Comparison of ENCODE assay signal across 33 mouse cellular contexts in the genomic region with DNA sequence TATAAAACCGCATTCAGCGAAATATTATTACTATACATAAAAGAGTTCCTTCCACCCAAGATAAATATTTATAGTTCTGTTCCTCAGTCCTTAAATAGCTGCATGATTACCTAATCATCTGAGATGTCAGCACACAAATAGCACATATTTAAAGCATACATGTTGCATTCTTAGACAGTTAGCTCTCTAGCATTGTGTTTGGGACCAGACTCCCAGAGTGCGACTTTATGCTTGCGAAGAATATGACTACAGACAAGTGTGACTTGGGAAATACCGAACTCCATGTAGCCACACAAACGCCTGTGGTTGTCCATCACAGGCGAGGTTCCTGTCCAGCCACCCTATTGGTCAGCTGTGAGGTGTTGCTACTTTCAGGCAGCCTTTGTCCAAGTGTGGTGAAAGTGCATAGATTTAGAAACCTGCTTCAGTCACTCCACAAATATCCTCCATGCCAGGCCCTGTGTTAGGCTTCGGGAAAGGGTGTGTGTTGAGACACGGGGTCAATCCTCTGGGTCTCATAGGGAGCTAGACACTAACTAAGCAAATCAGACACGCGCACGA. TPM values are rescaled to one million over a fixed set of nuclear protein-coding genes. Genes with fewer than 3 reads are reported as not detected.
A peak's percentile ranks its signal among the peaks of the same experiment; 100 is the strongest.
DNase-seq lines count a peak whose midpoint lies in the region; ATAC-seq and TF ChIP-seq lines count a peak whose summit lies in the region.
"Had no signal": no experiment of that assay in that cellular context is flagged by ENCODE, and none has a peak within 500 bp of the region (broad histone marks: within the 10 kb centered on the region; RNA-seq: fewer than 3 reads in every experiment).

No protein-coding gene starts in this region.

- no peak overlapping the region for H3K9ac ChIP-seq in heart, embryonic 13.5 days
- no peak overlapping the region for H3K9ac ChIP-seq in liver, adult 2 months (ENCODE audit: low read depth, low read length)
- H3K9ac ChIP-seq: embryonic facial prominence, embryonic 15.5 days; forebrain, embryonic 13.5 days; hindbrain, embryonic 15.5 days; liver, embryonic 12.5 days; neural tube, embryonic 13.5 days had no signal

- no peak for ATAC-seq in heart, embryonic 13.5 days (ENCODE audit: extremely low read depth, insufficient number of reproducible peaks, low FRiP score, low TSS enrichment)
- ATAC-seq: activated CD4-positive, CD25-positive, alpha-beta regulatory T cell, adult 4 months; forebrain, embryonic 13.5 days; inflammation-experienced regulatory T-cells, adult 6 months; liver, embryonic 12.5 days had no signal

- H3K4me3 ChIP-seq in heart, embryonic 13.5 days, result no peak overlapping the region
- H3K4me3 ChIP-seq in heart, embryonic 10.5 days, result no peak overlapping the region
- H3K4me3 ChIP-seq in liver, adult 2 months (ENCODE audit: insufficient read depth, low read depth, low read length), result no peak overlapping the region
- H3K4me3 ChIP-seq: embryonic facial prominence, embryonic 10.5 days; embryonic facial prominence, embryonic 15.5 days; forebrain, embryonic 13.5 days; hindbrain, embryonic 10.5 days; hindbrain, embryonic 15.5 days; liver, embryonic 12.5 days; midbrain, embryonic 10.5 days; neural tube, embryonic 13.5 days had no signal

- no peak for TF ChIP-seq POLR2A in liver, adult 2 months (IDR thresholded peaks at IDR 0.05; ENCODE audit: extremely low read depth, insufficient read depth, low read length)

- DNase-seq in adrenal gland, postnatal 10 days, result peak; percentile 13
- DNase-seq in adrenal gland, adult (ENCODE audit: inconsistent age in 2 of 2, low spot score in 1 of 2), result no peak
- DNase-seq in heart, embryonic 10.5 days (ENCODE audit: low spot score), result no peak
- peak; percentile 91 for DNase-seq in liver, adult 2 months (ENCODE audit: extremely low read depth, low read depth, low spot score)
- DNase-seq in liver, result no peak
- DNase-seq in lung, postnatal 4 days, result peak; percentile 14 to 58
- DNase-seq in lung, postnatal 10 days, result no peak
- DNase-seq: adrenal gland, postnatal 25 days; cerebellum, adult 18-20 months; cerebellum, postnatal 10 days; gastrocnemius, postnatal 25 days; heart, adult 18-20 months; kidney, adult 11 months; kidney, postnatal 14 days; layer of hippocampus, adult 9-11 months; lung, adult 2 months; right cerebral cortex, postnatal 4 days; thymus, adult 18-20 months; thymus, postnatal 25 days had no signal

- H3K27me3 ChIP-seq in heart, embryonic 13.5 days (replicated peaks), result no peaks in the 10 kb centered on the region
- H3K27me3 ChIP-seq in heart, embryonic 10.5 days (ENCODE audit: insufficient read depth, poor library complexity, severe bottlenecking), result no peaks in the 10 kb centered on the region
- H3K27me3 ChIP-seq in liver, adult 2 months (ENCODE audit: control insufficient read depth, insufficient read depth, low read length), result no peaks in the 10 kb centered on the region
- H3K27me3 ChIP-seq: CH12.LX; embryonic facial prominence, embryonic 15.5 days; forebrain, embryonic 13.5 days; hindbrain, embryonic 15.5 days; liver, embryonic 12.5 days; neural tube, embryonic 13.5 days had no signal

- 74% methylated on average over 12 of the region's 12 CpGs for WGBS in heart, embryonic 13.5 days
- WGBS in heart, embryonic 10.5 days, result 94% methylated on average over 12 of the region's 12 CpGs
- 25% methylated on average over 12 of the region's 12 CpGs for WGBS in liver, adult 2 months

- TF ChIP-seq CTCF in liver, adult 2 months (IDR thresholded peaks at IDR 0.05; ENCODE audit: low read depth, low read length), result no peak

- H3K27ac ChIP-seq in heart, embryonic 13.5 days (replicated peaks), result peak overlapping the region; percentile 56
- no peak overlapping the region for H3K27ac ChIP-seq in heart, embryonic 10.5 days
- H3K27ac ChIP-seq in liver, adult 2 months (replicated peaks; ENCODE audit: insufficient read depth, low read depth, low read length), result peak overlapping the region; percentile 61
- H3K27ac ChIP-seq: embryonic facial prominence, embryonic 10.5 days; embryonic facial prominence, embryonic 15.5 days; forebrain, embryonic 13.5 days; hindbrain, embryonic 10.5 days; hindbrain, embryonic 15.5 days; liver, embryonic 12.5 days; midbrain, embryonic 10.5 days; neural tube, embryonic 13.5 days; stomach, postnatal 0 days had no signal

- H3K36me3 ChIP-seq in heart, embryonic 13.5 days, result peaks cover 78% of the 10 kb centered on the region
- peaks cover 68% of the 10 kb centered on the region for H3K36me3 ChIP-seq in heart, embryonic 10.5 days
- peaks cover 81% of the 10 kb centered on the region for H3K36me3 ChIP-seq in liver, adult 2 months (ENCODE audit: control insufficient read depth, insufficient read depth, low read length)
- H3K36me3 ChIP-seq: embryonic facial prominence, embryonic 15.5 days; hindbrain, embryonic 15.5 days; midbrain, embryonic 10.5 days; neural tube, embryonic 13.5 days had no signal

- H3K4me2 ChIP-seq in heart, embryonic 13.5 days, result no peak overlapping the region
- H3K4me2 ChIP-seq: embryonic facial prominence, embryonic 15.5 days; forebrain, embryonic 13.5 days; hindbrain, embryonic 15.5 days; liver, embryonic 12.5 days; neural tube, embryonic 13.5 days had no signal

- H3K79me2 ChIP-seq in liver, adult 2 months (ENCODE audit: control insufficient read depth, insufficient read depth, low read length), result no peaks in the 10 kb centered on the region; the same call in 1 of the 2 replicates

- no peaks in the 10 kb centered on the region for H3K9me3 ChIP-seq in heart, embryonic 13.5 days
- no peaks in the 10 kb centered on the region for H3K9me3 ChIP-seq in heart, embryonic 10.5 days
- H3K9me3 ChIP-seq: embryonic facial prominence, embryonic 10.5 days; embryonic facial prominence, embryonic 15.5 days; forebrain, embryonic 13.5 days; hindbrain, embryonic 10.5 days; hindbrain, embryonic 15.5 days; liver, embryonic 12.5 days; midbrain, embryonic 10.5 days; neural tube, embryonic 13.5 days had no signal

- H3K4me1 ChIP-seq in heart, embryonic 13.5 days, result peaks cover 12% of the 10 kb centered on the region
- no peaks in the 10 kb centered on the region for H3K4me1 ChIP-seq in heart, embryonic 10.5 days
- H3K4me1 ChIP-seq in liver, adult 2 months (ENCODE audit: control insufficient read depth, insufficient read depth, low read length), result peaks cover 52% of the 10 kb centered on the region
- H3K4me1 ChIP-seq: embryonic facial prominence, embryonic 10.5 days; embryonic facial prominence, embryonic 15.5 days; forebrain, embryonic 13.5 days; hindbrain, embryonic 10.5 days; hindbrain, embryonic 15.5 days; liver, embryonic 12.5 days; midbrain, embryonic 10.5 days; neural tube, embryonic 13.5 days had no signal

RNA-seq across cellular contexts. Expression of a gene that starts 40.6 kb away (rescaled TPM):
- total RNA-seq in adrenal gland, postnatal 10 days (2021), result 100 to 1,000 TPM in 1 of 2 experiments, 10 to 100 TPM in 1; 47.6 to 103 TPM
- 110 and 111 TPM in 2 replicates for polyA plus RNA-seq in heart, embryonic 13.5 days (2015; fragmentation: Nextera tagmentation; extraction: Ambion mirVana)
- 148 and 160 TPM in 2 replicates for polyA plus RNA-seq in heart, embryonic 10.5 days (2016; fragmentation: Nextera tagmentation; extraction: Ambion mirVana)
- 1,197 and 1,621 TPM in 2 replicates for total RNA-seq in liver, adult 2 months (2014; rRNA removed)
- polyA plus RNA-seq in liver, adult 2 months (2012; rRNA removed), result 659 and 663 TPM in 2 replicates
- total RNA-seq: megakaryocyte progenitor cell, adult 5-6 weeks had no signal
- polyA plus RNA-seq: activated CD4-positive, CD25-positive, alpha-beta regulatory T cell, adult 4 months; inflammation-experienced regulatory T-cells, adult 6 months had no signal

Comparison
In these comparisons a context has a peak if more than half of its experiments do, and no peak if none do; other contexts are left out.
1. DNase-seq: peak in adrenal gland, postnatal 10 days (single experiment), liver, adult 2 months (single experiment) and lung, postnatal 4 days (2 of 2); none in adrenal gland, adult (0 of 2), heart, embryonic 10.5 days (single experiment), liver (single experiment) and lung, postnatal 10 days (single experiment).